Mouse (Mus musculus) forebrain, embryonic 11.5 days (tissue): ENCODE measurements around the gene Cebpb. TPM values are rescaled to one million over a fixed set of nuclear protein-coding genes. Genes with fewer than 3 reads are reported as not detected.

Experiments
- ATAC-seq: fragments of 200-750 bp; cut with Nextera tagmentation; replicated peaks from 2 replicates; pipeline ENCODE4 v1.8.0; 2017; ENCODE audit warnings: moderate TSS enrichment; ENCODE audit not compliant: low FRiP score
- DNase-seq: peaks from one replicate; pipeline ENCODE4 v3.0.0-alpha.2; 2017; ENCODE audit warnings: low spot score
- H3K27ac ChIP-seq: fragments of 300-500 bp; sonication (generic); 2 replicates; pipeline ENCODE4 v1.5.1; 2014; ENCODE audit warnings: low read depth, low read length
- H3K27me3 ChIP-seq: fragments of 300-500 bp; sonication (generic); 2 replicates; pipeline ENCODE4 v1.6.1; 2014; ENCODE audit warnings: mild to moderate bottlenecking, low read length, mixed read lengths; ENCODE audit not compliant: control insufficient read depth, insufficient read depth
- H3K36me3 ChIP-seq: fragments of 300-500 bp; sonication (generic); 2 replicates; pipeline ENCODE4 v1.6.1; 2014; ENCODE audit warnings: mild to moderate bottlenecking, low read length, moderate library complexity, mixed read lengths; ENCODE audit not compliant: control insufficient read depth, insufficient read depth
- H3K4me1 ChIP-seq: fragments of 300-500 bp; sonication (generic); replicated peaks from 2 replicates; pipeline ENCODE4 v1.6.1; 2014; ENCODE audit warnings: low read length, mixed read lengths; ENCODE audit not compliant: control insufficient read depth, insufficient read depth
- H3K4me2 ChIP-seq: fragments of 300-500 bp; sonication (generic); 2 replicates; pipeline ENCODE4 v1.6.1; 2014; ENCODE audit warnings: low read depth, mild to moderate bottlenecking, low read length, moderate library complexity, mixed read lengths; ENCODE audit not compliant: severe bottlenecking
- H3K4me3 ChIP-seq: fragments of 300-500 bp; sonication (generic); 2 replicates; pipeline ENCODE4 v1.5.1; 2014; ENCODE audit warnings: low read depth, low read length
- H3K9ac ChIP-seq: fragments of 300-500 bp; sonication (generic); 2 replicates; pipeline ENCODE4 v1.6.1; 2014; ENCODE audit warnings: low read length
- H3K9me3 ChIP-seq: fragments of 300-500 bp; sonication (generic); 2 replicates; pipeline ENCODE4 v1.6.1; 2016; ENCODE audit warnings: low read length, mixed read lengths; ENCODE audit not compliant: control insufficient read depth
- WGBS: fragments of 180-500 bp; shearing (Covaris S2); extraction: QIAGEN DNeasy Blood & Tissue Kit; methylation state at CpG from one replicate; pipeline ENCODE4 v1.1.7; 2014; 5-methylcytosine and 5-hydroxymethylcytosine counted together
- polyA plus RNA-seq: library from polyadenylated mRNA; unstranded; fragments of >200 nt; fragmentation: Nextera tagmentation; extraction: Ambion mirVana; gene quantifications from 2 replicates; pipeline ENCODE4 v1.2.1, GENCODE M21; 2014

The Cebpb gene
- polyA plus RNA-seq, 1 experiment from 2014 or later: 1.7 TPM

- DNase-seq (no peak), ATAC-seq (no peak; the same call in 1 of the 2 replicates)
- Histone ChIP-seq H3K9ac (peak overlapping the region; percentile 89), H3K27ac (no peak overlapping the region), H3K9me3 (no peaks in the 10 kb centered on the region), H3K4me3 (peak overlapping the region; percentile 78), H3K4me1 (peaks cover 10% of the 10 kb centered on the region; the same call in 1 of the 2 replicates), H3K36me3 (no peaks in the 10 kb centered on the region), H3K27me3 (peaks cover 3% of the 10 kb centered on the region; the same call in 1 of the 2 replicates), H3K4me2 (peak overlapping the region; percentile 91)
- WGBS: 2% methylated on average over 12 of the region's 12 CpGs
Observed at GRCm38 (mm10) chr2:167660611-167660971, 28.1 kb upstream of the Cebpb start.

- Histone ChIP-seq H3K9ac (peak within 1 kb of the TSS; percentile 89), H3K4me1 (peaks cover 10% of the 10 kb centered on the region; the same call in 1 of the 2 replicates), H3K4me2 (peak within 1 kb of the TSS; percentile 91), H3K27me3 (peaks cover 3% of the 10 kb centered on the region; the same call in 1 of the 2 replicates), H3K36me3 (no peaks in the 10 kb centered on the region), H3K9me3 (no peaks in the 10 kb centered on the region), H3K4me3 (peak within 1 kb of the TSS; percentile 78), H3K27ac (0 out of 2 replicates have a peak within 1 kb of the TSS, but pooled peaks have one; percentile 12)
- under 1% methylated on average over 92 of the region's 110 CpGs for WGBS
- DNase-seq (peak; percentile 96), ATAC-seq (peak; percentile 95)
Observed at GRCm38 (mm10) chr2:167661270-167662203, 27.2 kb upstream of the Cebpb start, which contains the start of gene Gm20431. Gene Gm20431 (minus strand): TSS chr2:167661496.

GRCm38 (mm10) chr2:167662713-167663112, 26.0 kb upstream of the Cebpb start:
- peaks cover 10% of the 10 kb centered on the region; the same call in 1 of the 2 replicates for H3K4me1 ChIP-seq
- H3K4me3 ChIP-seq: no peak overlapping the region
- H3K9ac ChIP-seq: no peak overlapping the region
- H3K4me2 ChIP-seq: no peak overlapping the region
- DNase-seq (no peak), ATAC-seq (no peak)
- 60% methylated on average over 6 of the region's 6 CpGs for WGBS
- H3K27me3 ChIP-seq: peaks cover 3% of the 10 kb centered on the region; the same call in 1 of the 2 replicates
- no peaks in the 10 kb centered on the region for H3K36me3 ChIP-seq
- no peak overlapping the region for H3K27ac ChIP-seq
- H3K9me3 ChIP-seq: no peaks in the 10 kb centered on the region

GRCm38 (mm10) chr2:167665972-167666713, 22.6 kb upstream of the Cebpb start:
- peaks cover 3% of the 10 kb centered on the region; the same call in 1 of the 2 replicates for H3K27me3 ChIP-seq
- no peak overlapping the region for H3K27ac ChIP-seq
- no peaks in the 10 kb centered on the region for H3K36me3 ChIP-seq
- no peak overlapping the region for H3K4me3 ChIP-seq
- ATAC-seq (no peak), DNase-seq (no peak)
- H3K4me1 ChIP-seq: 0 out of 2 replicates have a peak, but pooled peaks cover 2% of the 10 kb centered on the region
- H3K9me3 ChIP-seq: no peaks in the 10 kb centered on the region
- H3K4me2 ChIP-seq: no peak overlapping the region
- no peak overlapping the region for H3K9ac ChIP-seq
- 84% methylated on average over 18 of the region's 18 CpGs for WGBS

GRCm38 (mm10) chr2:167668426-167668825, 20.3 kb upstream of the Cebpb start:
- Histone ChIP-seq H3K9me3 (no peaks in the 10 kb centered on the region), H3K27me3 (no peaks in the 10 kb centered on the region), H3K4me2 (no peak overlapping the region), H3K36me3 (no peaks in the 10 kb centered on the region), H3K4me1 (no peaks in the 10 kb centered on the region), H3K9ac (no peak overlapping the region), H3K27ac (no peak overlapping the region), H3K4me3 (no peak overlapping the region)
- DNase-seq (no peak), ATAC-seq (no peak)
- 86% methylated on average over 5 of the region's 5 CpGs for WGBS

GRCm38 (mm10) chr2:167669398-167669797, 19.3 kb upstream of the Cebpb start:
- DNase-seq (no peak), ATAC-seq (no peak)
- no peaks in the 10 kb centered on the region for H3K4me1 ChIP-seq
- no peaks in the 10 kb centered on the region for H3K27me3 ChIP-seq
- H3K9ac ChIP-seq: no peak overlapping the region
- no peaks in the 10 kb centered on the region for H3K36me3 ChIP-seq
- WGBS: 81% methylated on average over 4 of the region's 4 CpGs
- H3K4me3 ChIP-seq: no peak overlapping the region
- no peak overlapping the region for H3K27ac ChIP-seq
- no peak overlapping the region for H3K4me2 ChIP-seq
- H3K9me3 ChIP-seq: no peaks in the 10 kb centered on the region

- no peaks in the 10 kb centered on the region for H3K36me3 ChIP-seq
- no peak overlapping the region for H3K4me3 ChIP-seq
- no peak overlapping the region for H3K27ac ChIP-seq
- ATAC-seq: no peak
- H3K27me3 ChIP-seq: no peaks in the 10 kb centered on the region
- no peaks in the 10 kb centered on the region for H3K9me3 ChIP-seq
- DNase-seq: no peak
- no peaks in the 10 kb centered on the region for H3K4me1 ChIP-seq
- H3K9ac ChIP-seq: no peak overlapping the region
- no peak overlapping the region for H3K4me2 ChIP-seq
- WGBS: 89% methylated on average over 5 of the region's 5 CpGs
Observed at GRCm38 (mm10) chr2:167671101-167671633, 17.5 kb upstream of the Cebpb start.

- 44% methylated on average over 13 of the region's 13 CpGs for whole genome bisulfite sequencing
- Histone ChIP-seq H3K36me3 (no peaks in the 10 kb centered on the region), H3K27me3 (no peaks in the 10 kb centered on the region), H3K27ac (no peak overlapping the region), H3K4me2 (no peak overlapping the region), H3K4me3 (no peak overlapping the region), H3K4me1 (no peaks in the 10 kb centered on the region), H3K9me3 (no peaks in the 10 kb centered on the region), H3K9ac (no peak overlapping the region)
- DNase-seq: no peak
- peak; percentile 33; the same call in 1 of the 2 replicates for ATAC-seq
Observed at GRCm38 (mm10) chr2:167672212-167672685, 16.5 kb upstream of the Cebpb start.
